Mouse (Mus musculus) monocyte, adult 5-6 weeks (primary cell): Measurements from ENCODE around the gene Igf1. TPM values are rescaled to one million over a fixed set of nuclear protein-coding genes. Genes with fewer than 3 reads are reported as not detected.
A peak's percentile ranks its signal among the peaks of the same experiment; 100 is the strongest.

Source experiments
- ATAC-seq: fragments of 153-309, 156-312 bp; replicated peaks from 2 replicates; pipeline ENCODE4 v1.8.0; 2017; ENCODE audit warnings: mild to moderate bottlenecking; ENCODE audit not compliant: low TSS enrichment, insufficient number of reproducible peaks, severe bottlenecking, poor library complexity, low FRiP score
- total RNA-seq: library from RNA; stranded (forward); fragments of 200-1000, 200-491, 200-594 nt; gene quantifications from 3 replicates; pipeline ENCODE4 v1.2.3, GENCODE M21; 2017

The Igf1 gene
- total RNA-seq: not detected in 3 replicates

DNA sequence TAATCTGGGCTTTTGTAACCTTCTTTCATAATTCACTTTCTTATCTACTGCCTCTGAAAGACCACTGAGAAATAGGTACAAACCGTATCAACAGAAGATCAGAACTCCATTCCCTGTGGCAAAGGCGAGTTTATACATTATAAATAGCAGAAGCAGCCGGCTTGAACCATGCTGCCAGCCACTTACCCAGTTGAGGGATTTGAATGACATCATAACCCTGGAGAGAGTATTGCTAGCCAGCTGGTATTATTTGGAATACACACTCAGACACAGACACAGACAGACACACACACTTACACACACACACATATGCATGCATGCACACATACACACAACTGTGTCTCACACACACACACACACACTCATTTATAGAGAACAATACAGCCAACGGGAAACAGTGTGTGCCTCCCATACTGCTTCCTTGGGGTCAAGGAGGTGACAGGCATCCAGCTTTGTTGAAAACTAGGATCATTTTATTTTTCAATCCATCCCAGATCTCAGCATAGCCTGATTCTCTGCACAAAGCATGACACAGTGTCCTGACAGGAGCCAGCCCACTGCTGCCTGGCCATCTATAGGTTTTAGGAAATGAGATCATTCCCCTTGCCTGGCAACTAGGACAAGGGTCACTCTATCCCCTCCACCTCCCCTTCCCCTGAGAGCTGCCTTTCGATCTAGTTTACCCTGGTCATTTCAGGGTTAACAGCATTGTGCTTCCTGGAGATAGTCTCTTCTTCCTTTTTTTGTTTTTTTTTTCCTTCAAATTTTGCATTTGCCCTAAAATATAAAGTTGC lies at the start of gene Igf1:
TSS of gene Igf1 (plus strand) at position 253 of the 794 bp plus-strand sequence.
- ATAC-seq: no peak

- no peak for ATAC-seq
Observed at GRCm38 (mm10) chr10:87812157-87813072, 45.6 kb upstream of the Igf1 start.

DNA sequence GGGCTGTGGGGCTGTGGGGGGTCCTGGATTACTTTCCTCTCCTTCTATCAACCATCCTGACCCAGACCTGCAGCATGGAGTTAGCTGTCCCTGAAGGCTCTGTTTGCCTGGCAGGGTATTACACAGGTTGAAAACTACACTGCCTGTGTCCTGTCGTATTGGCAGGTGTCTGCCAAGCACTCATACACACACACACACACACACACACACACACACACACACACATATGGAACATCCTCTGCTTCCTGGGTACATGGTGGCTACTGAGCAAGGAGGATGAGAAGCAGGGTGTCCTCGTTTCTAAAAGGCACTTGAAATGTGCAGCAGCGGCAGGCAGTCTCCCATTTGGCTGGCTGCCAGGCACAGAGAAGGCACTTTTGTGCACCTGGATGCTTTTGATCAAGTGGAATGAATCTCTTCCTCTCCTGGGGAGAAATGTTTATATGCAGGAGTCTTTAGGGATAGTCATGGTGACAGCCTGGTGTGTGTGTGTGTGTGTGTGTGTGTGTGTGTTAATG lies 44.9 kb upstream of the Igf1 start:
- ATAC-seq: no peak

DNA sequence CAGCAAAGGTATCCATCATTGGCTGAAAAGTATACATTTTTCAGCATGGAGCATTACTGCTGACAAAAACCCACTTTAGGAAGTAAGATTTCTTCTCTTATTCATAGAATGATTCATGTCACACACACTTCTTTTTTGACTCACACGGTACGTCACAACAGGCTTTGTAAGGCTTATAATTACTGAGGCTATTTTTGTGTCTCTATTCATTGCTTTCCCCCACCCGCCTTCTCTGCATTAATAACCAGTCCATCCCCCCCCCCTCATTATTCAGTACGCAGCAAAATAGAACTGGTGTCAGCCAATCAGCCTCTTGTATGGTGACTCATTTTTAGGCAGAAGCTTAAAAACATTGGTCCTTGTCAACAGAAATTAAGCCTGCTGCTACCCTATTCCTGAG lies 41.2 kb upstream of the Igf1 start:
- ATAC-seq: no peak

DNA sequence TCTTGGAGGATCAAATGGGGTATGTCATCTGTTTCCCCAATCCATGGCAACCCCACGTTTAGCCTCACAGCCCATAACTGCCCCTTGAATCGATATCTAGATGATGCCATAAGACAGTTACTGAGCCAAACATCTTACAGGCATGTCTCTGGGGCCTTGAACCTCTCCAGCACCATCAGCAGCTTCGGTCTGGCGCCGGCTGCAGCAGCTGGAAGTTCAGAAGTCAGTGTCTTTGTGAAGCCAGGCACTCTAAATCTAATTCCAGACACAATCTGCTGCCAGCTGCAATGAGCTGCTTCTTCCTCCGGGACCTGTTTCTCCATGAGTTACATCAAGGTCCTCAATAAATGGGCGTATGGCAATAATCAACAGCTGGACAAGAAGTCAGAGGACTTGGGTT lies 40.3 kb upstream of the Igf1 start:
- ATAC-seq: no peak

DNA sequence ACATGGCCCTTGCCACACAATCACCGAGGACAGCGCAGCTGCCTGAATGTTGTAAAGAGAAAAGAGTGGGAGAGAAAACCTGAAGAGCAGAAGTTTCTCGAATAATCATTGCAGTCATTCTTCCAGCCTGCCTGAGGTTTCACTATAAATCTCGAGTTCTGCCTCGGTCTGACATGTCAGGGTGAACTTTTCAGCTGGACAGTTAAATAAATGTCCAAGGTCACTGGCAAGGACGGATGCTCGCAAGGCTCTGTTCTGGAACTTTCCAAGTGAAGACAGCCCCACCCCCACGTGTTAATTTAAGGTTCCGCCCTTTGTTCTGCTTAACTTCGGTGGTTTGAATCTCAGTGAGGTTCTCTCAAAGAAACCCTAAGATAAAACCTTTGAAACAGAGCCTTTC lies 36.2 kb upstream of the Igf1 start:
- no peak for ATAC-seq

DNA sequence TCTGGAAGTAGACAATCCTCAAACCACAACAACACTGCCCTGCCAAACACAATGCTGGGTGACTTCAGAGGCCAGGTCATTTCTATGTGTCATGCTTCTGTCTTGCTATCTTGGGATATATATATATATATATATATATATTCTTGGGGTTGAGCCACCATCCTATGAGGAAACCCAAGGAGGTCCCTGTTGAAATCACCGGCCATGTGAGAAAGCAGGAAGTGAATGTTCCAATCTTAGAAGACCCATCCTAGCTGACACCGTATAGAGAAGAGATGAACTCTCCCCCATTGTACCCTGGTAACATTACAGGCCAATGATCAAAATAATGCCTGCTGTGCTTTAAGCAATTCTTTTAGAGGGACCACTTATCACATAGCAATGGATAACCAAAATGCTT lies 28.1 kb upstream of the Igf1 start:
- peak; percentile 44; the same call in 1 of the 2 replicates for ATAC-seq

GRCm38 (mm10) chr10:87830639-87831038 lies 27.4 kb upstream of the Igf1 start:
- ATAC-seq: peak; percentile 60

DNA sequence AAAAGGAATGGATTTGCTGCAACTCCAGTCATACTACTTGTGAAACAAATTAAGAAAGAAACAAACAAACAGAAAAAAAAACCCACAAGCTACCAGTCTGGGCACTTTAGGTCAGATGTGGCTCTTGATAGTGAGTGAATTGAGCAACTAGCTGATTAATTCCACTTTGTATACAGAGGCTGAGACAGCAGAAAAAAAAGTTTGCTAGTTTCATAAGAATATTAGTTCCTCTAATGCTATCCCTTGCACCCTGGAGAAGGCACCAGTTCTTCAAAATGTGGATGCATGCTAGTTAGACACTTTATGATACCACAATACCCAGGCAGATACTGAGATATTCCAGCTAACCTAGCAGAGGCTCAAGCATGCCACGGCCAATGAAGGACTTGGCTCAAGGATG lies 26.0 kb upstream of the Igf1 start:
- ATAC-seq: peak; percentile 68; the same call in 1 of the 2 replicates

DNA sequence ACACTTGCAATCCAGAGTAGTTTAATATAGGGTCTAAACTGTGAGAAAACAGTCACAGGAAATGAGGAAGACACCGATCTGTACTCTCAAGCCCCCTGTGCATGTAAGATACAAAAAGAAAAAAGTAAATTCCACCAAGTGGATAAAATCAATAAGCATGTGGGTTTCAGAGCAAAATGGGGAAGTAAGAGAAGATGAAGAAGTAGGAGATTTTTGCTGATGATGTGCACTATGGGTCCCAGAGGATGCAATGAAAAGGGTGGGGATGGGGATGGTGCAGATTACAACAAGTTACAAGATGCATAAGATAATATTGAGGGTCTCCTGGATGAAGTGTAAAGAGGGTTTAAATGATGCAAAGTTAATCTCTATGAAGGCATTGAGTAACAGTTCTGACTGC lies 18.6 kb upstream of the Igf1 start:
- no peak for ATAC-seq

DNA sequence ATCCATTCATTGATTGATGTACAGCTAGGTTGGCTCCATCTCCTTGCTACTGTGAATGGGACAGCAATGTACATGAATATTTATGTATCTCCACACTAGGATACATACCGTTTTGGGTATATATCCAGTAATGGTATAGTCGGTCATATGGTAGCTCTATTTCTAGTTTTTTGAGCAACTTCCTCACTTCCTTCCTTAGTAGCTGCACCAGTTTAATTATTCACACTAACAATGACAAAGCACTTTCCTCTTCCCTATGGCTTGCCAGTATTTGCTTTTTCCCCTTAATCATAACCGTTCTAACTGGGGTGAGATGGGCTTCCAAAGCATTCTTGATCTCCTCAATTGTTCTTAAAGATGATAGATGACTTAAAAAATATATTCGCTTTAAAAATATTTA lies 15.6 kb upstream of the Igf1 start:
- peak; percentile 45; the same call in 1 of the 2 replicates for ATAC-seq

DNA sequence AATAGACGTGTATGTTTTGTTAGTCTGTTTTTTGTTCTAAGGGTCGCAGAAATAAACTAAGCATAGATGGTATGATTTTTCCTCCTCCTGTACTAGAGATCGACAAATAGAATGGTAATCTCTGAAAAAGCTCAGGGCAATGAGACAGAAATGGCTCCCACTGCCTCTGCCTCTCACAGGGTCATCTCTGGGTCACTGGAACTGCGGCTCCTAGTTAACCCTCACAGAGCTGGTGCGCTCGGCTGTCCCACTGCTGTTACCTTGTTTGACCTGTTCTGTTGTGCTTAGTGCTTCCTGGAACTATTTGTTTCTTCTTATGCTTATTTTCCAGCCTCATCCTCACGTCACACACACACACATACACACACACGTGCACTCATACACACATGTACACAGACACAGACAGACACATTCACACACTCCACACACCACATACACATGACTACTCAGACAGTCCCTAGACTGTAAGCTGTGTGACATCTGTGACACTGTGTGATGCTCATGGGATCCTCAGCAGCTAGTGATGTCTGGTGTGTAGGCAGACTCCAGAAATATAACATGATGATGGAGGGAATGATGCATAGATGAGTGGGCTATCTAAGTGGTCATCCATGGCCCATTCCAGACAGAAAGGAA lies 13.0 kb upstream of the Igf1 start:
- no peak for ATAC-seq

- no peak for ATAC-seq
Observed at GRCm38 (mm10) chr10:87847882-87848281, 10.2 kb upstream of the Igf1 start.

DNA sequence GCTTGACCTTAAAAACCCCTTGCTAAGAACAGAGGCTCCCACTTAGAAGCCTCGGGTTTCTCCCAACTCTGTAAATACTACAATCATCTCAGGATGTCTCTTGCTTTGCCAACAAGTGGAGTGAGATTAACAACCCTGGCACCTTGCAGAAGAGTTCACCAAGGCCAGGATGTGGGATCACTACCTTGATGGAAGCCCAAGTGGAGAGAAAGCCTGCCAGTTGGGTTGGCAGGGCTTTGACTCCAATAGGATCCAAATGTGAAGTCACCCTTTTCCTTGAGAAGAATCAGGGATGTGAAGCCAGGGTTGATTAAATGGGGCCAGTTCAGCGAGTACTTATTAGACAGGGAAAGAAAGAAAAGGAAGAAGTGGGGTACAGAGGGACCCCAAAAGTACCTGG lies 9.6 kb upstream of the Igf1 start:
- ATAC-seq: no peak

DNA sequence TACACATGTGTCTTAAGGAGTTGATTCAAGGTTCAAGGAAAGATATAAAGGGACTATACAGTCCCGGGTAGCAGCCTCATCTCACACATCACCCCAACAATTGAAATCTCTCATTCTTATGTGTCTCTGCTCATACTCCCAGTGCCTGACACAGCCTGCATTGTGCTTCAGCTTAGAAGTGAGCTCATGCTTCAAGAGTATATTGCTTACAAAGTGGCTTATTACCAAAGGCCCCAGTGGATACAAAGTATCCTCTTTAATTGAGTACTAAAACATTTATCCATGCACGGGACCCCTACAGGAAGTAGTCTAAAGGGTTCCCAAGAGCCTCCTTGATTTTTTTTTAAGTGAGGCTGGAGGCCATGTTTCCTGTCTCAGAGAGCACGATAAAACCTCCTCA lies 6.6 kb upstream of the Igf1 start:
- no peak for ATAC-seq

- no peak for ATAC-seq
Observed at GRCm38 (mm10) chr10:87854408-87854807, 3.7 kb upstream of the Igf1 start.

DNA sequence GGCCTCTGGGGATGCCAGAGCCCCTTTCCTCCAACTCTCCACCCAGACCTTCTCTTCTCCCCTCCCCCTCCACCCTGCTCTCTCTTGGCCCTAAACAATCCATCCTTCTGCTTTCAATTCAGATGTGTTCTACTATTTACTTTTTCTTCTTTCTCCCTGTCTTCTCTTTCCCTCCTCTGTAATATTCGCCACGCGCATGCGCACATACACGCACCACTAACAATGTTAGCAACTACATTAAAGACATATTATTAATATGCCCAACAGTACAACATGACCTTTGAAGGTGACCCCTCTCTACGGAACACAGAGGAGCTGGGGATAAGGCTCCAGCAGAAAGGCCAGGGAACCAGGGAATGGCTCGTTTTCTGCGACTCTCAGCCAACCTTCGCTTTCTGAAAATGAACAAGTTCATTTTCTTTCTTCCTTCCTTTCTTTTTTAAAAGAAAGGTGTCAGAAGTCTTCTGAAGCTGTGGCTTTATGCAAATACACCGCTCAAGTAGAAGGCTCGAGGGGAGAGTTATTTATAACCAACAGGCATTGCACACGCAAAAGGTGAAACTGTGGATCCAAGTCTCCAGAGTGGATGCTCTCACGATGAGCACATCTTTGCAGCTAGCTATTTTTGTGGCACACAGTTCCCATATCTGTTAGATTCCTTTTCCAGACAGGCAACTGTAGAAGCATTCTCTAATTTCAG lies 2.5 kb upstream of the Igf1 start:
- no peak for ATAC-seq

- no peak for ATAC-seq
Observed at GRCm38 (mm10) chr10:87857215-87857955, 680 bp upstream of the Igf1 start.
